Mouse (Mus musculus): ENCODE results near the gene Zc3h8.

The Zc3h8 gene

GRCm38 (mm10) chr2:128890661-128891335, 53.1 kb downstream of the Zc3h8 start:
- DNase-seq (ENCODE audit: low read depth, low spot score) = no peak

GRCm38 (mm10) chr2:128887866-128888550, 55.9 kb downstream of the Zc3h8 start:
- no peak for DNase-seq (ENCODE audit: low read depth, low spot score)

GRCm38 (mm10) chr2:128885225-128885811, 58.6 kb downstream of the Zc3h8 start:
- DNase-seq (ENCODE audit: low read depth, low spot score) = no peak

- no peak for DNase-seq (ENCODE audit: low read depth, low spot score)
Observed at GRCm38 (mm10) chr2:128881236-128881635, 62.6 kb downstream of the Zc3h8 start.

All from retina, adult 2 months (tissue).